Mouse (Mus musculus) kidney, embryonic 14.5 days (tissue): Measurements from ENCODE around the gene Plxna4. TPM values are rescaled to one million over a fixed set of nuclear protein-coding genes. Genes with fewer than 3 reads are reported as not detected.

Source experiments
- ATAC-seq: fragments of 200-750 bp; cut with Nextera tagmentation; 2 replicates; pipeline ENCODE4 v1.8.0; 2017; ENCODE audit warnings: moderate number of reproducible peaks, mild to moderate bottlenecking, moderate TSS enrichment, moderate library complexity; ENCODE audit not compliant: low FRiP score, low TSS enrichment
- H3K27ac ChIP-seq: fragments of 300-500 bp; sonication (generic); 2 replicates; pipeline ENCODE4 v1.5.1; 2014; ENCODE audit warnings: low read depth, mild to moderate bottlenecking, low read length, moderate library complexity, mixed read lengths
- H3K27me3 ChIP-seq: fragments of 300-500 bp; sonication (generic); 2 replicates; pipeline ENCODE4 v1.6.1; 2014; ENCODE audit warnings: mild to moderate bottlenecking, low read length; ENCODE audit not compliant: control insufficient read depth, insufficient read depth
- H3K36me3 ChIP-seq: fragments of 300-500 bp; sonication (generic); 2 replicates; pipeline ENCODE4 v1.6.1; 2014; ENCODE audit warnings: low read length, mixed read lengths; ENCODE audit not compliant: control insufficient read depth, insufficient read depth
- H3K4me1 ChIP-seq: fragments of 300-500 bp; sonication (generic); 2 replicates; pipeline ENCODE4 v1.6.1; 2014; ENCODE audit warnings: low read length, mixed read lengths; ENCODE audit not compliant: control insufficient read depth, insufficient read depth
- H3K4me2 ChIP-seq: fragments of 300-500 bp; sonication (generic); replicated peaks from 2 replicates; pipeline ENCODE4 v1.6.1; 2014; ENCODE audit warnings: low read depth, mild to moderate bottlenecking, low read length
- H3K4me3 ChIP-seq: fragments of 300-500 bp; sonication (generic); 2 replicates; pipeline ENCODE4 v1.5.1; 2014; ENCODE audit warnings: mild to moderate bottlenecking, low read length
- H3K9ac ChIP-seq: fragments of 300-500 bp; sonication (generic); 2 replicates; pipeline ENCODE4 v1.6.1; 2014; ENCODE audit warnings: low read depth, mild to moderate bottlenecking, low read length, moderate library complexity
- H3K9me3 ChIP-seq: fragments of 300-500 bp; sonication (generic); 2 replicates; pipeline ENCODE4 v1.6.1; 2016; ENCODE audit warnings: low read length; ENCODE audit not compliant: control insufficient read depth
- WGBS: fragments of 180-500 bp; shearing (Covaris S2); extraction: QIAGEN DNeasy Blood & Tissue Kit; methylation state at CpG from one replicate; pipeline ENCODE4 v1.1.7; 2014; 5-methylcytosine and 5-hydroxymethylcytosine counted together
- polyA plus RNA-seq: library from polyadenylated mRNA; unstranded; fragments of >200 nt; fragmentation: Nextera tagmentation; extraction: Ambion mirVana; gene quantifications from 2 replicates; pipeline ENCODE4 v1.2.1, GENCODE M21; 2014

Plxna4 gene
- polyA plus RNA-seq, 1 experiment from 2014 or later = 1.2 TPM

DNA sequence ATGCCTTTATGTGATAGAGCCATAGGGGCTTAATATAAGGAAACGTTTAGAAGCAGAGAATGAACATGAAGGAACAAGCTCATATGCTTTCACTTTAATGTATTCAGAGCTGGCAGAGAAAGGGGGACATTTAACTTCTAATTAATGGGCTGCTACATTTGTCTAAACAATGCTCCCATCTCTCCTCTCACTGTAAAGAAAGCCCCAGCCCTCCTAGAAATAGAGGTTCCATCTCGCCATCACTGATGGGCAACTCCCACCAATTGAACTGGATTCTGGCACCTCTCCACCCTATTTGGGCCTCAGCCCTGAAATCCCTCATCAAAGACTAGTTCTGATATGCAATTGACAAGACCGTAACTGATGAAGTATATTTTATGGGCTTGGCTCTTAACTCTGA is 167.4 kb downstream of the Plxna4 start:
- no peak overlapping the region for H3K4me3 ChIP-seq
- H3K4me2 ChIP-seq = no peak overlapping the region
- no peaks in the 10 kb centered on the region for H3K9me3 ChIP-seq
- H3K4me1 ChIP-seq = no peaks in the 10 kb centered on the region
- no peaks in the 10 kb centered on the region for H3K27me3 ChIP-seq
- H3K27ac ChIP-seq = no peak overlapping the region
- no peaks in the 10 kb centered on the region for H3K36me3 ChIP-seq
- no peak overlapping the region for H3K9ac ChIP-seq
- WGBS = 68% methylated on average over 3 of the region's 3 CpGs
- ATAC-seq = no peak

- WGBS = 72% methylated on average over 4 of the region's 4 CpGs
- Histone ChIP-seq H3K36me3 (no peaks in the 10 kb centered on the region), H3K9me3 (no peaks in the 10 kb centered on the region), H3K4me3 (no peak overlapping the region), H3K4me2 (no peak overlapping the region), H3K4me1 (no peaks in the 10 kb centered on the region), H3K27me3 (no peaks in the 10 kb centered on the region), H3K27ac (no peak overlapping the region), H3K9ac (no peak overlapping the region)
- no peak for ATAC-seq
Observed at GRCm38 (mm10) chr6:32417351-32417750, 170.6 kb downstream of the Plxna4 start.

DNA sequence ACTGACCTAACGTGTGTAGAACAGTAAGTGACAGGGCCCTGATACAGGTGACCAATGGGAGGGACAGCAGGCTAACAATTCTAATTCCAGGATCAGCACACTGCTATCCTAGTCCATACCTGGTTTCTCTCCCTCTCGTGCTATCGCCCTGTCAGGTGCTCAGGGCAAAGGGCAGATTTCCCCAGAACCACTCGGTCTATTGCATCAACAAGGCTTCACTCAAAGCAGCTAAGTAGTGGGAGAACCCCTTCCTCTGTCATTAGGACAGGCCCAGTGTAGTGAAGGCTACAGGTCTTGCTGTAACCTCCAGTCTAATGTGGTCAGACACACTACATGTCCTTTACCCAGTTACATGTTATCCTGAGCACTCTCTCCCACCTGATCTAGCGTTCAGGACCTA is 176.7 kb downstream of the Plxna4 start:
- no peaks in the 10 kb centered on the region for H3K36me3 ChIP-seq
- ATAC-seq = no peak

DNA sequence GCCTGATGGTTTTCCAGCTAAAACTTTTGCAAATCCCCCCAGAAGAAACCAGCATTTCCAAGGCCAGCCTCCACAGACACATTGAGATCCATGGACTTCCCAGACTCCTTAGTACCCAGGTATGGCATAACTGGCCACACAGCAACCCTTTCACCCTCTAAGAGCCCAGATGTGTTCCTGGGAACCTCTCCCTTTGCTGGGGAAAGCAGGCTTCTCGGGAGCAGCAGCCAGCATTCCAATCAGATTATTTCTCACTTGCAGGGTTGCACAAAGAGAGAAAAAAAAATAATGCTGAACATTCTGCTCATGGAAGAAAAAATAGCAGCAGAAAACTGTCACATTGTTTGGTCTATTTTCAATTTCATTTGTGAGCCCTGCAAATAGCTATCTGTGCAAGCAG is 178.4 kb downstream of the Plxna4 start:
- H3K27ac ChIP-seq = no peak overlapping the region
- peaks cover 5% of the 10 kb centered on the region; the same call in 1 of the 2 replicates for H3K4me1 ChIP-seq
- no peak for ATAC-seq
- no peak overlapping the region for H3K4me3 ChIP-seq
- H3K9me3 ChIP-seq = no peaks in the 10 kb centered on the region
- H3K36me3 ChIP-seq = no peaks in the 10 kb centered on the region
- no peak overlapping the region for H3K4me2 ChIP-seq
- H3K9ac ChIP-seq = no peak overlapping the region
- 59% methylated on average over 1 of the region's 1 CpGs for WGBS
- no peaks in the 10 kb centered on the region for H3K27me3 ChIP-seq

More for the DNA sequence above, 176.7 kb downstream of the Plxna4 start:
- Histone ChIP-seq H3K4me1 (peaks cover 5% of the 10 kb centered on the region; the same call in 1 of the 2 replicates), H3K4me3 (no peak overlapping the region), H3K9me3 (no peaks in the 10 kb centered on the region), H3K4me2 (no peak overlapping the region), H3K9ac (no peak overlapping the region), H3K27ac (no peak overlapping the region), H3K27me3 (no peaks in the 10 kb centered on the region)
- WGBS = 72% methylated on average over 5 of the region's 5 CpGs

- peak; percentile 71 for ATAC-seq
- Histone ChIP-seq H3K36me3 (no peaks in the 10 kb centered on the region), H3K4me1 (peaks cover 5% of the 10 kb centered on the region; the same call in 1 of the 2 replicates)
Observed at GRCm38 (mm10) chr6:32407574-32408185, 180.3 kb downstream of the Plxna4 start.

DNA sequence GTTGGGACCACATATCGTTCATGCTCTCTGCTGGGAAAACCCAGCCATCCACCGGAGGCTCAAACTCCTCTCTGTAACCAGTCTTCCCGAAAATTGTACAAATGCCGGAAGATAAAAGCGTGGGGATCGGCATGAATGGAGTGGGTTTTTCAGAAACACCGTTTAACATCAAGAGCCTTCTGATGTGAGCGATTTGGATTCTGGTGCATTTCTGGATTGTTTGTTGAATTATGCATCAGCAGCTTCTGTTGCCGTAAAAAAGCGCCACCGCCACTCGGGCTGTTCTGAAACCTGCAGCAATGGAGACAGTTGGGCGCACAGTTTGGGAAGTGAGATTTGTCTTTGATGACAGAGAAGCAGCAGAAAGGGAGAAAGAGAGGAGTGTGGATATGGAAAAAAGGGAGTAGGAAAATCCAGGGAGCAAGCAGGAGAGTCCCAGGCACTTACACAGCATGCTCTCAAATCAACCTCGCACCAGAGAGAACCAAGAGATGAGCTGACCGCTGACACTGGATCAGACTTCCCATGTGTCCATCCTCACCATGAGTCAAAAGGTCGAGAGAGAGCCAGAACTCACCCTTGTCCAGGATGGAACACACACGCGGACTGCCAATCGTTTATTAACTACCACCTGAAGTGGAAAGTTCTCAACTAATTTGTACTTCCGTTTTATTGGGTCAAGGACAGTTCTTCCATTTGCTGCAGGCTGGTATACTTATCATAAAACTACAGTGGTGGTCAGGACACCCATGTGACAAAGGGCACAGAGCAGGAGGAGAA is 181.5 kb downstream of the Plxna4 start:
- H3K4me1 ChIP-seq = peaks cover 5% of the 10 kb centered on the region; the same call in 1 of the 2 replicates
- ATAC-seq = no peak
- H3K9ac ChIP-seq = no peak overlapping the region
- H3K4me3 ChIP-seq = no peak overlapping the region
- WGBS = 85% methylated on average over 20 of the region's 20 CpGs
- H3K4me2 ChIP-seq = no peak overlapping the region
- no peaks in the 10 kb centered on the region for H3K36me3 ChIP-seq
- H3K27me3 ChIP-seq = no peaks in the 10 kb centered on the region
- no peak overlapping the region for H3K27ac ChIP-seq
- H3K9me3 ChIP-seq = no peaks in the 10 kb centered on the region

More at GRCm38 (mm10) chr6:32407574-32408185, 180.3 kb downstream of the Plxna4 start:
- H3K4me2 ChIP-seq = no peak overlapping the region
- H3K27ac ChIP-seq = no peak overlapping the region
- H3K9ac ChIP-seq = no peak overlapping the region
- 10% methylated on average over 8 of the region's 8 CpGs for WGBS
- H3K9me3 ChIP-seq = no peaks in the 10 kb centered on the region
- no peaks in the 10 kb centered on the region for H3K27me3 ChIP-seq
- H3K4me3 ChIP-seq = no peak overlapping the region

DNA sequence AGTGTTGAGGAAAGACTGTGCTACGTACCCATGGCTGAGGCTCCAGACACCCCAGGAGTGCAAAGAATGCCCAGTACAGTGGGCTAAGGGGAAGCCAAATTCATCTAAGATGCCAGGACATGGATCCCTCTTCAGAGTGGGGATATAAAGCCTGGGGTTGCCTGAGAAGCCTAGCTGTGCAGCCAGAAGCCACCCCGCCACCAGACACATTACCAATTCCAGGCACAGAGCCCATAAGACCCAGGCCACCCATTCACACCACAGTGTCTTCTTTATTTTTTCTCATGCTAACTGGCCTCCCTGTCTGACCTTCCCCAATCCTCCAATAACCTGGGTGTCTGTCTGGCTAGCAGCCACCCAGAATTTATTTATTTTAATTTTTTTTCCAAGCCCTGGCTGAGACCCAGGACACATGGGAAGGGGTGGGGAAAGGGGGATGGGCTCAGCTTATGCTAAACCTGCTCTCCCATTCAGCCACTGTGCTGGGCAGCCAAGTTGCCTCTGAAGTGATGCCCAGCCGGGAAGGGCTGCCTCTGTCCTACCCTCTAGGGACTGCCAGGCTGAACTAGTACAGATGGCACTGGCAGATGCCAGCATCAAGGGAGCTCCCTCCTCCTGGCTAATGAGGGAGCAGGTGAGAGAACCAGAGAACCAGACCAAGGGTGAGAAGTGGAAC is 185.3 kb downstream of the Plxna4 start:
- no peak overlapping the region for H3K4me2 ChIP-seq
- no peak overlapping the region for H3K4me3 ChIP-seq
- H3K9ac ChIP-seq = no peak overlapping the region
- H3K9me3 ChIP-seq = no peaks in the 10 kb centered on the region
- H3K27ac ChIP-seq = no peak overlapping the region
- no peaks in the 10 kb centered on the region for H3K27me3 ChIP-seq
- H3K4me1 ChIP-seq = peaks cover 2% of the 10 kb centered on the region; the same call in 1 of the 2 replicates
- 77% methylated on average over 3 of the region's 3 CpGs for WGBS
- no peaks in the 10 kb centered on the region for H3K36me3 ChIP-seq
- no peak for ATAC-seq

- Histone ChIP-seq H3K36me3 (no peaks in the 10 kb centered on the region), H3K27ac (no peak overlapping the region), H3K9me3 (no peaks in the 10 kb centered on the region), H3K27me3 (no peaks in the 10 kb centered on the region), H3K9ac (no peak overlapping the region), H3K4me3 (no peak overlapping the region), H3K4me2 (no peak overlapping the region), H3K4me1 (no peaks in the 10 kb centered on the region)
- no peak for ATAC-seq
- WGBS = 97% methylated on average over 3 of the region's 3 CpGs
Observed at GRCm38 (mm10) chr6:32398261-32398660, 189.7 kb downstream of the Plxna4 start.
